Mouse (Mus musculus) forebrain, embryonic 10.5 days (tissue): ENCODE results near the gene Mrps18a. TPM values are rescaled to one million over a fixed set of nuclear protein-coding genes. Genes with fewer than 3 reads are reported as not detected.

Experiments used
- DNase-seq: peaks from one replicate; pipeline ENCODE4 v3.0.0-alpha.2; 2017; ENCODE audit warnings: low spot score; ENCODE audit errors: extremely low spot score
- H3K27ac ChIP-seq: fragments of 300-500 bp; sonication (generic); 2 replicates; pipeline ENCODE4 v1.5.1; 2016; ENCODE audit warnings: mild to moderate bottlenecking
- H3K27me3 ChIP-seq: fragments of 300-500 bp; sonication (generic); 2 replicates; pipeline ENCODE4 v1.6.1; 2016; ENCODE audit warnings: mild to moderate bottlenecking; ENCODE audit not compliant: poor library complexity, severe bottlenecking
- H3K36me3 ChIP-seq: fragments of 300-500 bp; sonication (generic); replicated peaks from 2 replicates; pipeline ENCODE4 v1.6.1; 2016; ENCODE audit warnings: mild to moderate bottlenecking, moderate library complexity
- H3K4me1 ChIP-seq: fragments of 300-500 bp; sonication (generic); 2 replicates; pipeline ENCODE4 v1.6.1; 2016
- H3K4me3 ChIP-seq: fragments of 300-500 bp; sonication (generic); 2 replicates; pipeline ENCODE4 v1.5.1; 2016; ENCODE audit warnings: mild to moderate bottlenecking, moderate library complexity
- H3K9me3 ChIP-seq: fragments of 300-500 bp; sonication (generic); 2 replicates; pipeline ENCODE4 v1.6.1; 2016; ENCODE audit warnings: mild to moderate bottlenecking, moderate library complexity
- WGBS: fragments of 180-500 bp; shearing (Covaris S2); methylation state at CpG from one replicate; pipeline ENCODE4 v1.1.7; 2016; 5-methylcytosine and 5-hydroxymethylcytosine counted together
- polyA plus RNA-seq: library from polyadenylated mRNA; unstranded; fragments of >200 nt; fragmentation: Nextera tagmentation; extraction: Ambion mirVana; gene quantifications from 2 replicates; pipeline ENCODE4 v1.2.1, GENCODE M21; 2016

Gene Mrps18a
- polyA plus RNA-seq, 1 experiment from 2014 or later: 152 TPM

- Histone ChIP-seq H3K27ac (peak overlapping the region; percentile 32; the same call in 1 of the 2 replicates), H3K9me3 (no peaks in the 10 kb centered on the region), H3K4me1 (peaks cover 54% of the 10 kb centered on the region), H3K27me3 (no peaks in the 10 kb centered on the region), H3K4me3 (no peak overlapping the region), H3K36me3 (peaks cover 53% of the 10 kb centered on the region)
- WGBS: 79% methylated on average over 2 of the region's 2 CpGs
- DNase-seq: no peak
Measured at GRCm38 (mm10) chr17:46115489-46115888, 4.7 kb downstream of the Mrps18a start.

- H3K27ac ChIP-seq: peak overlapping the region; percentile 32; the same call in 1 of the 2 replicates
Measured at GRCm38 (mm10) chr17:46116138-46116537, 5.4 kb downstream of the Mrps18a start.

GRCm38 (mm10) chr17:46116881-46117280 is 6.1 kb downstream of the Mrps18a start:
- peak overlapping the region; percentile 15; the same call in 1 of the 2 replicates for H3K27ac ChIP-seq
- no peak overlapping the region for H3K4me3 ChIP-seq
- peaks cover 45% of the 10 kb centered on the region for H3K4me1 ChIP-seq
- H3K36me3 ChIP-seq: peaks cover 57% of the 10 kb centered on the region
- H3K27me3 ChIP-seq: no peaks in the 10 kb centered on the region
- WGBS: 83% methylated on average over 3 of the region's 3 CpGs
- H3K9me3 ChIP-seq: no peaks in the 10 kb centered on the region
- DNase-seq: no peak

More at GRCm38 (mm10) chr17:46116138-46116537, 5.4 kb downstream of the Mrps18a start:
- no peak for DNase-seq
- 73% methylated on average over 11 of the region's 11 CpGs for WGBS
- H3K36me3 ChIP-seq: peaks cover 56% of the 10 kb centered on the region
- no peaks in the 10 kb centered on the region for H3K27me3 ChIP-seq
- no peaks in the 10 kb centered on the region for H3K9me3 ChIP-seq
- peaks cover 51% of the 10 kb centered on the region for H3K4me1 ChIP-seq
- H3K4me3 ChIP-seq: no peak overlapping the region

GRCm38 (mm10) chr17:46117623-46118422 is 7.0 kb downstream of the Mrps18a start:
- no peak overlapping the region for H3K27ac ChIP-seq
- no peaks in the 10 kb centered on the region for H3K9me3 ChIP-seq
- H3K36me3 ChIP-seq: peaks cover 67% of the 10 kb centered on the region
- WGBS: 83% methylated on average over 13 of the region's 13 CpGs
- no peaks in the 10 kb centered on the region for H3K27me3 ChIP-seq
- no peak for DNase-seq
- H3K4me3 ChIP-seq: no peak overlapping the region
- H3K4me1 ChIP-seq: peaks cover 37% of the 10 kb centered on the region

GRCm38 (mm10) chr17:46118423-46118850 is 7.7 kb downstream of the Mrps18a start:
- Histone ChIP-seq H3K4me3 (no peak overlapping the region), H3K4me1 (peaks cover 36% of the 10 kb centered on the region), H3K27ac (no peak overlapping the region), H3K36me3 (peaks cover 73% of the 10 kb centered on the region), H3K27me3 (no peaks in the 10 kb centered on the region), H3K9me3 (no peaks in the 10 kb centered on the region)
- DNase-seq: no peak
- 92% methylated on average over 4 of the region's 4 CpGs for WGBS

GRCm38 (mm10) chr17:46119641-46120040 is 8.9 kb downstream of the Mrps18a start:
- no peaks in the 10 kb centered on the region for H3K9me3 ChIP-seq
- DNase-seq: no peak
- no peak overlapping the region for H3K4me3 ChIP-seq
- no peaks in the 10 kb centered on the region for H3K27me3 ChIP-seq
- H3K27ac ChIP-seq: no peak overlapping the region
- H3K4me1 ChIP-seq: peaks cover 31% of the 10 kb centered on the region
- WGBS: 88% methylated on average over 10 of the region's 10 CpGs
- peaks cover 83% of the 10 kb centered on the region for H3K36me3 ChIP-seq

GRCm38 (mm10) chr17:46122791-46123190 is 12.0 kb downstream of the Mrps18a start:
- Histone ChIP-seq H3K4me1 (peaks cover 2% of the 10 kb centered on the region; the same call in 1 of the 2 replicates), H3K36me3 (peaks cover 90% of the 10 kb centered on the region), H3K27ac (no peak overlapping the region), H3K9me3 (no peaks in the 10 kb centered on the region), H3K27me3 (no peaks in the 10 kb centered on the region), H3K4me3 (no peak overlapping the region)
- no peak for DNase-seq
- WGBS: 95% methylated on average over 4 of the region's 4 CpGs

- no peak overlapping the region for H3K4me3 ChIP-seq
- H3K36me3 ChIP-seq: peaks cover 90% of the 10 kb centered on the region
- DNase-seq: no peak
- no peaks in the 10 kb centered on the region; the same call in 1 of the 2 replicates for H3K4me1 ChIP-seq
- H3K27ac ChIP-seq: no peak overlapping the region
- H3K9me3 ChIP-seq: no peaks in the 10 kb centered on the region
- WGBS: 95% methylated on average over 4 of the region's 4 CpGs
- no peaks in the 10 kb centered on the region for H3K27me3 ChIP-seq
Measured at GRCm38 (mm10) chr17:46123285-46123684, 12.5 kb downstream of the Mrps18a start.

- no peak overlapping the region for H3K27ac ChIP-seq
- H3K27me3 ChIP-seq: no peaks in the 10 kb centered on the region
- H3K4me3 ChIP-seq: no peak overlapping the region
- DNase-seq: no peak
- peaks cover 90% of the 10 kb centered on the region for H3K36me3 ChIP-seq
- no peaks in the 10 kb centered on the region for H3K4me1 ChIP-seq
- H3K9me3 ChIP-seq: no peaks in the 10 kb centered on the region
- 92% methylated on average over 12 of the region's 12 CpGs for WGBS
Measured at GRCm38 (mm10) chr17:46123953-46124700, 13.3 kb downstream of the Mrps18a start.

GRCm38 (mm10) chr17:46126608-46127007 is 15.8 kb downstream of the Mrps18a start:
- Histone ChIP-seq H3K36me3 (peaks cover 89% of the 10 kb centered on the region), H3K27ac (no peak overlapping the region), H3K4me1 (no peaks in the 10 kb centered on the region), H3K4me3 (no peak overlapping the region), H3K9me3 (no peaks in the 10 kb centered on the region), H3K27me3 (no peaks in the 10 kb centered on the region)
- DNase-seq: no peak
- 92% methylated on average over 6 of the region's 6 CpGs for WGBS

GRCm38 (mm10) chr17:46127814-46128493 is 17.2 kb downstream of the Mrps18a start:
- WGBS: 87% methylated on average over 6 of the region's 6 CpGs
- Histone ChIP-seq H3K27ac (no peak overlapping the region), H3K27me3 (peaks cover 6% of the 10 kb centered on the region; the same call in 1 of the 2 replicates), H3K4me3 (no peak overlapping the region), H3K9me3 (no peaks in the 10 kb centered on the region), H3K4me1 (peaks cover 7% of the 10 kb centered on the region), H3K36me3 (peaks cover 77% of the 10 kb centered on the region)
- no peak for DNase-seq

- Histone ChIP-seq H3K27ac (peak overlapping the region; percentile 8; the same call in 1 of the 2 replicates), H3K4me3 (no peak overlapping the region), H3K36me3 (peaks cover 57% of the 10 kb centered on the region), H3K4me1 (peaks cover 7% of the 10 kb centered on the region), H3K9me3 (no peaks in the 10 kb centered on the region), H3K27me3 (peaks cover 7% of the 10 kb centered on the region; the same call in 1 of the 2 replicates)
- 84% methylated on average over 13 of the region's 13 CpGs for WGBS
- no peak for DNase-seq
Measured at GRCm38 (mm10) chr17:46129741-46130498, 19.1 kb downstream of the Mrps18a start.
